Mouse (Mus musculus) spleen, adult 2 months (tissue): ENCODE data around the gene Coq10b.

Experiments
- CTCF ChIP-seq: fragments of 200-500 bp; IDR thresholded peaks from 2 replicates; pipeline ENCODE4 v1.5.1; 2011; ENCODE audit warnings: mild to moderate bottlenecking, inconsistent platforms; ENCODE audit not compliant: insufficient read depth, insufficient read length, insufficient replicate concordance; ENCODE audit errors: extremely low read depth
- POLR2A ChIP-seq: fragments of 200-500 bp; IDR thresholded peaks from 2 replicates; pipeline ENCODE4 v1.6.1; 2011; ENCODE audit warnings: low read depth, low read length, inconsistent platforms

- TF ChIP-seq CTCF (no peak), POLR2A (no peak)
Observed at GRCm38 (mm10) chr1:55074757-55075156, 22.2 kb downstream of the Coq10b start.
